Comparison of ENCODE assay signal across 20 mouse cellular contexts in genomic region chr2:178930125-178930524, GRCm38 (mm10).
DNase-seq lines count a peak whose midpoint lies in the region; ATAC-seq and TF ChIP-seq lines count a peak whose summit lies in the region.
"Had no signal": no experiment of that assay in that cellular context is flagged by ENCODE, and none has a peak within 500 bp of the region (broad histone marks: within the 10 kb centered on the region; RNA-seq: fewer than 3 reads in every experiment).

No protein-coding gene starts in this region.

- 41% methylated on average over 2 of the region's 2 CpGs for whole genome bisulfite sequencing in kidney, adult 2 months
- whole genome bisulfite sequencing in intestine, embryonic 14.5 days, result 62% methylated on average over 2 of the region's 2 CpGs
- WGBS in large intestine, adult 2 months, result 17% methylated on average over 2 of the region's 2 CpGs
- 57% methylated on average over 2 of the region's 2 CpGs for WGBS in stomach, postnatal 0 days
- 72% methylated on average over 2 of the region's 2 CpGs for WGBS in midbrain, embryonic 10.5 days

- H3K4me1 ChIP-seq in kidney, adult 2 months (ENCODE audit: control insufficient read depth, insufficient read depth, low read length), result no peaks in the 10 kb centered on the region
- H3K4me1 ChIP-seq in intestine, embryonic 14.5 days (replicated peaks; ENCODE audit: control insufficient read depth, insufficient read depth, low read length), result no peaks in the 10 kb centered on the region
- no peaks in the 10 kb centered on the region; the same call in 1 of the 2 replicates for H3K4me1 ChIP-seq in stomach, postnatal 0 days (replicated peaks; ENCODE audit: control insufficient read depth, insufficient read depth)
- H3K4me1 ChIP-seq in midbrain, embryonic 10.5 days, result peaks cover 8% of the 10 kb centered on the region
- H3K4me1 ChIP-seq: embryonic facial prominence, embryonic 12.5 days; heart, embryonic 10.5 days; heart, embryonic 15.5 days had no signal

- H3K4me3 ChIP-seq in kidney, adult 2 months (ENCODE audit: insufficient read depth, low read depth, low read length), result no peak overlapping the region
- H3K4me3 ChIP-seq in intestine, embryonic 14.5 days (ENCODE audit: low read depth, low read length), result no peak overlapping the region
- H3K4me3 ChIP-seq in stomach, postnatal 0 days (ENCODE audit: low read depth, low read length), result no peak overlapping the region
- H3K4me3 ChIP-seq in gastrocnemius, adult 2 months, result no peak overlapping the region
- H3K4me3 ChIP-seq in midbrain, embryonic 10.5 days, result no peak overlapping the region
- H3K4me3 ChIP-seq: embryonic facial prominence, embryonic 12.5 days; forebrain, embryonic 15.5 days; heart, embryonic 10.5 days; heart, embryonic 15.5 days had no signal

- peak; percentile 14 for DNase-seq in kidney, adult 2 months
- no peak for DNase-seq in kidney, adult 9 months
- DNase-seq in intestine, embryonic 14.5 days (ENCODE audit: low spot score), result no peak
- peak; percentile 28 for DNase-seq in large intestine, adult 2 months (ENCODE audit: low read depth, low spot score)
- no peak for DNase-seq in stomach, postnatal 0 days (ENCODE audit: low spot score)
- no peak for DNase-seq in gastrocnemius, adult 2 months
- DNase-seq in midbrain, embryonic 10.5 days (ENCODE audit: low spot score), result no peak
- DNase-seq: adrenal gland, postnatal 10 days; B cell, adult 2 months; cerebellum, adult 11 months; cerebellum, adult 8-10 months; cerebellum, postnatal 14 days; embryo, embryonic 11 days; gastrocnemius, postnatal 10 days; heart, adult 18-20 months; heart, postnatal 14 days had no signal

- intact Hi-C loops in gastrocnemius, adult 2 months (cut with DNase I), result no loop called here

- no peak for TF ChIP-seq CTCF in kidney, adult 2 months (conservative IDR thresholded peaks at IDR 0.05; ENCODE audit: insufficient read depth, insufficient read length, low read depth, low read length)
- TF ChIP-seq CTCF in stomach, postnatal 0 days (IDR thresholded peaks at IDR 0.05; ENCODE audit: low read depth), result no peak
- TF ChIP-seq CTCF in gastrocnemius, adult 2 months (IDR thresholded peaks at IDR 0.05), result no peak

- H3K9ac ChIP-seq in intestine, embryonic 14.5 days (ENCODE audit: low read length), result no peak overlapping the region
- H3K9ac ChIP-seq in stomach, postnatal 0 days (ENCODE audit: low read length), result no peak overlapping the region
- H3K9ac ChIP-seq: embryonic facial prominence, embryonic 12.5 days; forebrain, embryonic 15.5 days; heart, embryonic 15.5 days had no signal

- peak; percentile 86 for ATAC-seq in intestine, embryonic 14.5 days (replicated peaks; ENCODE audit: low FRiP score, low TSS enrichment, low read depth)
- peak; percentile 51; the same call in 1 of the 2 replicates for ATAC-seq in stomach, postnatal 0 days (ENCODE audit: low FRiP score, low TSS enrichment)
- ATAC-seq: forebrain, embryonic 15.5 days had no signal

- no peak for TF ChIP-seq EP300 in stomach, postnatal 0 days (optimal IDR thresholded peaks at IDR 0.05)

- H3K36me3 ChIP-seq in kidney, adult 2 months (ENCODE audit: control insufficient read depth, insufficient read depth, low read length), result no peaks in the 10 kb centered on the region
- H3K36me3 ChIP-seq in intestine, embryonic 14.5 days (ENCODE audit: control insufficient read depth, insufficient read depth, low read length), result no peaks in the 10 kb centered on the region
- H3K36me3 ChIP-seq in stomach, postnatal 0 days (ENCODE audit: control insufficient read depth, insufficient read depth, low read length), result no peaks in the 10 kb centered on the region
- no peaks in the 10 kb centered on the region for H3K36me3 ChIP-seq in midbrain, embryonic 10.5 days
- H3K36me3 ChIP-seq: embryonic facial prominence, embryonic 12.5 days; forebrain, embryonic 15.5 days; heart, embryonic 10.5 days; heart, embryonic 15.5 days had no signal

- no peak overlapping the region for H3K27ac ChIP-seq in kidney, adult 2 months (ENCODE audit: insufficient read depth, low read depth, low read length)
- no peak overlapping the region for H3K27ac ChIP-seq in intestine, embryonic 14.5 days (ENCODE audit: low read depth)
- H3K27ac ChIP-seq in stomach, postnatal 0 days (replicated peaks), result no peak overlapping the region
- H3K27ac ChIP-seq in gastrocnemius, adult 2 months, result no peak overlapping the region
- H3K27ac ChIP-seq in midbrain, embryonic 10.5 days (replicated peaks), result no peak overlapping the region
- H3K27ac ChIP-seq: embryonic facial prominence, embryonic 12.5 days; forebrain, embryonic 15.5 days; heart, embryonic 10.5 days; heart, embryonic 15.5 days had no signal

- H3K9me3 ChIP-seq in intestine, embryonic 14.5 days (ENCODE audit: control insufficient read depth, low read length), result no peaks in the 10 kb centered on the region
- H3K9me3 ChIP-seq in stomach, postnatal 0 days (ENCODE audit: control insufficient read depth, low read length), result no peaks in the 10 kb centered on the region
- H3K9me3 ChIP-seq in midbrain, embryonic 10.5 days (replicated peaks), result no peaks in the 10 kb centered on the region
- H3K9me3 ChIP-seq: embryonic facial prominence, embryonic 12.5 days; forebrain, embryonic 15.5 days; heart, embryonic 10.5 days; heart, embryonic 15.5 days had no signal

- H3K27me3 ChIP-seq in kidney, adult 2 months (replicated peaks; ENCODE audit: control insufficient read depth, insufficient read depth, low read length), result no peaks in the 10 kb centered on the region
- no peaks in the 10 kb centered on the region for H3K27me3 ChIP-seq in intestine, embryonic 14.5 days (replicated peaks; ENCODE audit: control insufficient read depth, insufficient read depth, low read length)
- no peaks in the 10 kb centered on the region for H3K27me3 ChIP-seq in stomach, postnatal 0 days (ENCODE audit: control insufficient read depth, insufficient read depth, low read length)
- no peaks in the 10 kb centered on the region for H3K27me3 ChIP-seq in midbrain, embryonic 10.5 days (ENCODE audit: low read depth, poor library complexity, severe bottlenecking)
- H3K27me3 ChIP-seq: embryonic facial prominence, embryonic 12.5 days; forebrain, embryonic 15.5 days; heart, embryonic 15.5 days had no signal

- TF ChIP-seq POLR2A in kidney, adult 2 months (IDR thresholded peaks at IDR 0.05; ENCODE audit: low read depth, low read length), result no peak

- H3K4me2 ChIP-seq in intestine, embryonic 14.5 days (ENCODE audit: low read length), result no peak overlapping the region
- no peak overlapping the region for H3K4me2 ChIP-seq in stomach, postnatal 0 days (replicated peaks; ENCODE audit: low read depth)
- H3K4me2 ChIP-seq: embryonic facial prominence, embryonic 12.5 days; forebrain, embryonic 15.5 days; heart, embryonic 15.5 days had no signal

Comparison
In these comparisons a context has a peak if more than half of its experiments do, and no peak if none do; other contexts are left out.
1. DNase-seq: peak in kidney, adult 2 months (single experiment) and large intestine, adult 2 months (single experiment); none in kidney, adult 9 months (single experiment), intestine, embryonic 14.5 days (single experiment), stomach, postnatal 0 days (single experiment), gastrocnemius, adult 2 months (single experiment) and midbrain, embryonic 10.5 days (single experiment).